Mouse (Mus musculus) forelimb bud, embryonic 11.5 days (tissue): ENCODE measurements around the gene Rpa2.
"Not testable (repeated sequence)": the region's sequence is repeated elsewhere in the genome, so short reads cannot be mapped to it uniquely, and the experiment has no call there.

Source experiments
- DNase-seq: peaks from one replicate; pipeline ENCODE4 v3.0.0-alpha.2; 2012; ENCODE audit warnings: low read depth, low spot score

Rpa2 gene

DNA sequence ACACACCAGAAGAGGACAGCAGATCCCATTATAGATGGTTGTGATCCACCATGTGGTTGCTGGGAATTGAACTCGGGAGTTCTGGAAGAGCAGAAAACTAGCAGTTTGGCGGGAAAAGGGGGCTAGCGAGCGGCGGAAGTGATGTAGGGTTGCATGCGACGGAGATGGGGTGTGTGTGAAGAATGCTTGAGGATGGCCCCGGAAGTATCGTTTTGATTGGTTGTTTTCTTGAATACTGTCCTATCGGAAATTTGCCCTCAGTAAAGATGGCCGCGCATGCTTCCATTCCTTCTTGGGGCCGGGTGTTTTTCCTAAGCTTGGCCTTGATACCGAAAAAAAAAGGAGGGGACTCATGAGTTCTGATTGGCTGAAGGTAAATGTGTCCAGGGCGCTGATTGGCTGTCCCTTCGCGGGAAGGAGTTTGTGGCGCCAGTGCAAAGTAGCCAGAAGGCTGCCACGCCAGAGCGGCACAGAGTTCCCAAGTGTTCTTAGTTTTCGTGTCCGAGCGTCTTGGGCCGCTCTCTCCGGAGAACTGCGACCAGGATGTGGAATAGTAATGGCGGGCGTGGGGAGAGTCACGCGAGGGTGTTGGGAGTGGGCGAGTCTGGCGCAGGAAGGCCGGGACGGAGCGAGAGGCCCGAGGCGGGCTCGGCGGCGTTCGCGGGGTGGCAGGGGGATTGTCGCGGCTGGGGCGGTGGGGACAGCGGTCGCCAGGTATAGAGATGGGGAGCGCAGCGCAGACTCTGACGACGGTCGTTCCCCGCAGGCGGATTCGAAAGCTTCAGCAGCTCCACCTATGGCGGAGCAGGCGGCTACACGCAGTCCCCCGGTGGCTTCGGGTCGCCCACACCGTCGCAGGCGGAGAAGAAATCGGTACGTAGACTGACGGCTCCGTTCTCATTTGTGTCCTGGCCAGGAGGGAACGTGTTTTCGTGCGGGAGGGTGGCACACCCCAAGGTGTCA lies at the start of gene Rpa2:
Gene Rpa2, plus strand, starts transcription at position 419 of the 963 bp plus-strand sequence.
- DNase-seq, result peak; percentile 100

DNA sequence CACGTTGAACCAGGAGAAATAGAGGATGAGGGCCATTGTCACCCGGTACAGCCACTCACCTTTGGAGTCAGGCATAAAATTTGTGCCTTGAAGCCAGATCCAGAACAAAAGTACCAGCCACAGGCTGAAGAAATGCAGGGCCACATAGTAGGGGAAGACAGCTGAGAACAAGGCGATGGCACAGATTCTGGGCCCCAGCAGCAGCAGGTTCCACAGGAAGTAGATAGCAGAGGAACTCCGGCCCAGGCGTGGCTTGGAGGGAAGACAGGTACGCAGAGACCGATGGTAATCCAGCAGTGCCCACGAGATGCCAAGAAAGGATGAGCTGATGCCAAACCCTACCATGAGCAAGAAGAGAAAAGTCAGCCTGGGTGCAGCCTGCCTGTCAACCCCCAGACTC lies 39.9 kb upstream of the Rpa2 start:
- no peak for DNase-seq

DNA sequence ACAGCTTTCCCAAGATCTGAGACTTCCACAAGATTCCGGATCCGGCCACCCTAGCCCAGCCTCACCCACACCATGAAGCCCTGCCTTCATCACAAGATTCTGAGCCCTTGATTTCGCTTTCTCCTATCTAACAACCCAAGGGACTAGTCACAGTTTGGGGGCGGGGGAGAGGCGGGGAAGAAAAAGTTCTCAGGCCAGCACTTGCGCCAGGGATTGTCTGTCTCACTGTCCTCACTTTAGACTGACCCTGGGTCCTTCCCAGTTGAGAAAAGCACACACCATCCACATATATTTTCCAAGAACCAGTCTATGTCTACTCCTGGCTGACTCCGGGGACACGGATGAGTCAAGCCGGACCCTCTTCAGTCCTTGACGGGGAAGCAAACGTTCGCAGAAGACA lies 36.5 kb upstream of the Rpa2 start:
- DNase-seq, result no peak

DNA sequence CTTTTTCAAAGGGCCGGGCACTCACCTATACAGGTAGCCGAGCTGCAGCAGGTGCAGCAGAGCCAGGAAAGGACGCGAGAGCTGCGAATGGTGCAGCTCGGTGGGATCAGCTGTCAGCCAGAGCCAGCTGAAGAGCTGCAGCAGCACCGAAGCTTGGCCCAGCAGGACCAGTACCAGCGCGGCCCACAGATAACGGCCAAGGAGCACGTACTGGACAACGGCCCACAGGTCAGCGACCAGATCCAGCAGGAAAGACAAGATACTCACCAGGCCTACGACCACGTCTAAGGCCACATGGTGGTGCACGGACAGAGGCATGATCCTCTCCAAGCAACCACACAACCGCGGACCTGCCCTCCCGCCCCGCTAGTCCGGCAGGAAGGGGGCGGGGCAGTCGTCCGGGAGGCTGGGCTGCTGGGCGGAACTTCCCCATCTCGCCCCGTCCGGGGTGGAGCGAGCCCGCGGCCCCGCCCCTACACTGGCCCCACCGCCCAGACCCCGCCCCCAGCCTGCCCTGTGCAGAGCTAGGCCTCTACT lies 35.9 kb upstream of the Rpa2 start, which contains the start of gene Xkr8:
Gene Xkr8, minus strand, starts transcription at position 399 of the 537 bp plus-strand sequence.
- peak; percentile 73 for DNase-seq

DNA sequence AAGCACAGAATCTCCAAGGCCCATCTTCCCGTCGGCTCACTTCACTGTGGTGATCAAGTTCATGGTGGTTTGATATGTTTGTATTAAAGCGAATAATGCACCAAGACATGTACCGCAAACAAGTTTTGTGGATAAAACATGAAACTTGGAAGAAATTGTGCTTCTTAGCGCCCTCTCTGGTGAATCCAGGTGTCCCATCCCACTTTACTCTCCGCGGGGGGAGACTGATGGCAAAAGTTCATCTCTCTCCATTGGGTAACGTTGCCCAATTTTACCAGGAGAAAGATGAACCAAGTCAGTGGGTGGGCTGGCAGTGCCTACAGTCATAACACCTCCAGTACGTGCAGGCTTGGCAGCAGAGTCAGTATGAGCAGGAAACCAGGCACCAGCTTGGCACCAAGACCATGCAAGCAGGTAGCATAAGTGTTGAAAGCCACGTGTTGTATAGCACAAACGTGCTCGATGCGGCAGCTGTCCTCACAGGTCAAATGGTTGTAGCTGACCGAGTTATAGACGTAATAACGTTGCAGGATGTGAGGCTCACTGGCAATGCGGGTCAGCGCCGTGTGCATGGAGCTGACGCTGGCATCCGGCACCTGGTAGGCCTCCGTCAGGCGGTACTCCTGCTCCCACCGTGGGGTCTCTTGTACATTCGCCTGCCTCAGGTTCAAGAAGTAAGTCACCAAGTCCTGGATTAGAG lies 34.9 kb upstream of the Rpa2 start:
- DNase-seq, result no peak

DNA sequence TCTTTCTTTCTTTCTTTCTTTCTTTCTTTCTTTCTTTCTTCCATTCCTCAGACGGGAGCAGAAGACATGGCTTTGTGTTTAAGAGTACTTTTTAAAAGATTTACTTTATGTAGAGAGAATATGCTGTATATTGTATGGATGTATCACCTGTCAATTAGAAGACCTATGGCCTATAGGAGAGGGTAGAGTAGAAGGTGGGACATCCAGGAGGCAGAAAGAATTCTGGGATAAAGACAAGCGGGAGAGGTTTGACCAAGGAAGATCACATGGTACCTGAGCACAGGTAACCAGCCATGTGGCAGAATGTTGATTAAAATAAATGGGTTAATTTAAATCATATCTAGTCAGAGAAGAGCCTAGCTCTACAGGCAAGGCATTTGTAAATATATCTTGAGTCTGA lies 33.4 kb upstream of the Rpa2 start:
- no peak for DNase-seq

DNA sequence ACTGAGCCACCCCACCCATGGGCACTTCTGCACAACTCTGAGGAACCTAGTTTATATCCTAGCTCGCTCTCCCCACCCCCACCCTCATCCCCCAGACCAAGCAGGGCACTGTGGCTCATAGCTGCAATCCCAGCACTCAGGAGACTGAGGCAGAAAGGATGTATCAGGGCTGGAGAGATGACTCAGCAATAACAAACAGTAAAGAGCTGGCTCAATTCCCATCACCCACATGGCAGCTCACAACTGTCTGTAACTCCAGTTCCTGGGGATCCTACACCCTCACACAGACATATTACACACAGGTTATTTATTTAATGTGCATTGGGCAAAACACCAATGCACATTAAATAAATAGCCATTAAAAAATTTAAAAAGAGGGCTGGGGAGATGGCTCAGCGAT lies 32.7 kb upstream of the Rpa2 start:
- no peak for DNase-seq

DNA sequence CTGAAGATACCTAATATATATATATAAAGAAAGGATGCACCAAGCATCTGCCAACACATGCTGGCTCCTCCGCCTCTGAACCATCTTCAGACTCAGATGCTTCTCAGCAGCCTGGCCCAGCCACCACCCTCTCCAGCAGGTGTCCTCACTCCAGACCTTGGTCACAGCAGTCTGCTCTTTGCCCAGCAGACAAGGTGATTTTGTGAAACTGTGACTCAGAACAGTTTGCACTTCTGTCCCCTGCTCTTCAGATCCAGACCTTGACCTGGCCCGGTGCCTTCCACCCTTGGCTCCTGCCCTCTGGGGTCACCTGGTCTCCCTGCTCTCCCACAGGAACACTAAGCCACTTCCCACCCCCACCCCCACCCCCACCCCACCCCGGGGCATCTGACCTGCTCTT lies 32.2 kb upstream of the Rpa2 start:
- no peak for DNase-seq

DNA sequence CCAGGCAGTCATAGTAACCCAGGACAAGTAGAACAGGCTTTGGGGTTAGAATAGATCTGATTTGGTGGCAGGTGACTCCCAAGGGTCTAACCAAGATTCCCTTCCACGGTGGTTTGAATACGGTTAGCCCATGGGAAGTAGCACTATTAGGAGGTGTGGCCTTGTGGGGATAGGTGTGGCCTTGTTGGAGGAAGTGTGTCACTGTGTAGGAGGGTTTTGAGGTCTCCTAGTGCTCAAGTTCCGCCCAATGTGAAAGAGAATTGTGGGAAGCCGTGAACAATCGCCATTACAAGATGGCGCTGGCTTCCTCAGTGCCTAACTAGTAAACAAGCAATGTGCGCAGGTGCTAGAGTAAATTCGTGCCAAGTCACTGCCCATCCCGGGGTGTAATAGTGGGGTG lies 31.0 kb upstream of the Rpa2 start:
- not testable (repeated sequence) for DNase-seq

DNA sequence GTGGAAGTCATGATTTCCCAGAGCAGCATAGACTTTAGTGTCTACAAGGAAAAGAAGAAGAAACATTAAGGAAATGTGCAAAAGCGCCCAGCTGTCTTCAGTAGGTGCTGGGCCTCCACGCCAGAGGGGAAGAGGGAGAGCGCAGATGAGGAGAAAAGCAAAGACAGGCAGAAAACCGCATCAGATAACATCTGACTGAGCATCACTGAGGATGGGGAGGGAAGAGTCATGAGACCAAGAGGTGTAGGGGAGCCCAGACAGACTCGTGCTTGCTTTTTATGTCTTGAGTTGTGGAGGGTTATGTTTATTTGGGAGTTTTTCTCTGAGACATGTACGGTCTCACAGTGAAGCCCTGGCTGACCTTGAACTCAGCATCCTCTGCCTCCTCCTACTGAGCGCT lies 26.6 kb upstream of the Rpa2 start:
- no peak for DNase-seq

DNA sequence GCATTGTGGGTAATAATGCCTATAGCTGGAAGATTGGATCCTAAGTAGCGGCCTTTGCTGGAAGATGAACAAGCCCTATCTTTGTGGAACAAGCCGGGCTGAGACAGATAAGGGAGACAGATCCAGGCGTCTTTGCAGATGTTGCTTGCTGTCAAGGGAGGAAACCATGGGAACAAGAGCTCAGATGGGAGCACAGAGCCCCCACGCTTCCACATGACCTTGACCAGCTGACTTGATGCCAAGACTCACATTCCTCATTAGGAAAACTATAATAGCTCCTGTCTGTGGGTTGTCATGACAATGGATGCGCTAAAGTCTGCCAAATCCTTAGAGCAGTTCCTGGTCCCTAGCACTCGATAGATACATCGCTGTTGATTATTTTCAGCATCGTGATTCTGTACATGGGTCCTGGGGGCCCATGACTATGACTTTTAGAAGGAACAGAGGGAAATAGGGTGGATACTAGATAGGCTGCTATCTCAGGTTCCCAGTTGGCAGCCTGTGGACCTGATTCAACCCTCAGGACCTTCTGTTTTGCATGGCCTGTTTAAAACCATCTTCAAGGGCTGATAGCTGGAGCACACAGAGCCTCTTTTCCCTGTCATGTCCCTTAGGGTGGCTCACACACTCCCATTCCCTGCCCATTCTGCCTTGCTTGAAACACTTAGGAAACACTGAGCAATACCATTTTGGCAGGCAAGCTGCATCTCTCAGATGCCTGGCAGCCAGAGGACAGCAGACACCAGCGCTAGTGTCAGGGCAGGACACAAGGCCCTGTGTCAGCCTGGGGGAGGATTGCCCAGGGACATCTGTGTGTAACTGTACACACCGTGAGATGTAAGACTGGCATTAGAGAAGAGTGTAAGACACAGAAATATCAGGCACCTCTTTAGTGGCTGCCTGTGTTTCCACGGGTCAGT lies 23.9 kb upstream of the Rpa2 start:
- no peak for DNase-seq

DNA sequence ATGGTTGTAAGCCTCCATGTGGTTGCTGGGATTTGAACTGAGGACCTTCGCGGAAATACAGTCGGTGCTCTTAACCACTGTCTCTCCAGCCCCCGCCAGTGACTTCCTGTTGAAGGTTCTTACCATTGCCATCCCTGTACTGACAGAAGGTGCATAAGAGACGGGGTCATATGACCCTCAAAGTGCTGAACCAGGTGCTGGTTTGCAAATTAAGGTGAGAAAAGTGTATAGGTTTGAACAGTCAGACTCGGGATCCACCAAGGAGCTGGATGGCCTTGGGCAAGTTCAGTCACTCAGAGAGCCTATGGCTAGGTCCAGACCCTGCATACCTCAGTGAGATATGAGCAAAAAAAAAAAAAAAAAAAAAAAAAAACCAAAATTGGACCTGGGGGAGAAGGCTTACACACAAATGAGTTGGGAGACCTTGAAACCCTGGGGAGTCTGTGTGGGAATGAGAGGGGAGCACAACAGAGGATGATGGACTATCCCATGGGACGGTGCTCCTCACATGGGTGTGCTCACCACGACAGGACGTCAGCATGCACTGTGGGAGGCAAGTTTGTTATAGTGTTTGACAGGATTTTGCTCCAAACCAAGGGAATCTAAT lies 21.1 kb upstream of the Rpa2 start:
- no peak for DNase-seq

DNA sequence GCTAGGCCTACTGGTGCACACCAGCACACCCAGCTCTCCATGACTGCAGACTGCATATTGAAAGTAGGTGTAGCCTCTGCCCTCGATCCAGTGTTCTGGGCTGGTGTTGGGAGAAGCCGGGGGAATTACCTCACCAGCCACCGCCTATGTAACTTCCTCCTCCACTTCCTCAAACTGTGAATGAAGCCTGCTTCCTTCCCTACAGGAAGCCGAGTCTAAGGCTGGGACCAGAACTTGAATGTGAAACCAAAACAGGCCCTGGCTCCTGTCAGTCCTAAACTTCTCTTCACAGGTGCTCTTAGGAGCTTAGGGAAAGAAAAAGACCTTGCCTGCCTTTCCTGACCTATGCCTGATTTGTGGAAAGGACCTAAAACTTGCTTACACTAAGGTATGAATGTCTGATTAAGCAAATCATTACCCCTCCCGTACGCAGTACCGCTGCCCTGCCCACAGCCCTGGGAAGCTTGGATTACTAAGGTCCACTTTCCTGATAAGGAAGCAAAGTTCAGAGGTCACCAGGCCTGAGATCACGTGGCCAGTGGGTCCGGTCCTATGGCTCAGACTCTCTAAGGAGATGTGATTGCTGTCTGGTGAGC lies 20.4 kb upstream of the Rpa2 start:
- no peak for DNase-seq

DNA sequence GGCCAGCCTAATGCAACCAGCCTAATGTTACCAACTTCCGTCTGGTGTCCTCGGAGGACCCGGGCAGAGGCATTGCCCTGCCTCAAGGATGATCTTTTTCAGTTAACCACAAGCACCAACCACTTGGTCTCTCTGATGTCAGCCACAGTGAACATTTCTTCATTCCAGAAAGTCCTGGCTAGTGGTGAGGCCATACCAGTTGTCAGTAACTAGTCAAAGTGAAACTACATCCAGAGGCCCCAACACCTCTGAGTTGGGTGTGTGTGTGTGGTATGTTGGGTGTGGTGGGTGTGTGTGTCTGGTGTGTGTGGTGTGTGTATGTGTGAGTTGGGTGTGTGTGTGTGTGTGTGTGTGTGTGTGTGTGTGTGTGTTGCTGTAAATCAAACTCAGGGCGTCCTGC lies 19.4 kb upstream of the Rpa2 start:
- DNase-seq, result no peak

DNA sequence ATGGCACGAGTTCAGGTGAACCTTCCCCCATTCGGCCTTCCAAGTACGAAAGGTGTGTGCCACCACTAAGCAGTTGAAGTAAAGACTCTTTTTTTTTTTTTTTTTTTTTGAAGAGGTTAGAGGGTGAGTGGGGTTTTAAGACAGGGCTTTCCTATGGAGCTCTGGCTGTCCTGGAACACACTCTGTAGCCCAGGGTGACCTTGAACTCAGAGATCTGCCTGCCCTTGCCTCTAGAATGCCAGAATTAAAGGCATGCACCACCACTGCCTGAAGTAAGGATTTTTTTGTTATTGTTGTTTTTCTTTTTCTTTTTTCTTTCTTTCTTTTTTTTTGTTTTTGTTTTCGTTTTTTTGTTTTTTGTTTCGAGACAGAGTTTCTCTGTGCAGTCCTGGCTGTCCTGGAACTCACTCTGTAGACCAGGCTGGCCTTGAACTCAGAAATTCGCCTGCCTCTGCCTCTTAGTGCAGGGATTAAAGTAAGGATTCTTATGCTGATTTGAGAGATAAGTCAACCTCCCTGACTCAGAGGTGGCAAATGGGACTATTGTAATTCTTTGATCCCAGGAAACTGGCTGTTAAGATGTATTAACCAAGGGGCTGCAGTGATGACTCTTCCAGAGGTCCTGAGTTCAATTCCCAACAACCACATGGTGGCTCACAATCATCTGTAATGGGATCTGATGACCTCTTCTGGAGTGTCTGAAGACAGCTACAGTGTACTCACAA lies 18.7 kb upstream of the Rpa2 start:
- no peak for DNase-seq

DNA sequence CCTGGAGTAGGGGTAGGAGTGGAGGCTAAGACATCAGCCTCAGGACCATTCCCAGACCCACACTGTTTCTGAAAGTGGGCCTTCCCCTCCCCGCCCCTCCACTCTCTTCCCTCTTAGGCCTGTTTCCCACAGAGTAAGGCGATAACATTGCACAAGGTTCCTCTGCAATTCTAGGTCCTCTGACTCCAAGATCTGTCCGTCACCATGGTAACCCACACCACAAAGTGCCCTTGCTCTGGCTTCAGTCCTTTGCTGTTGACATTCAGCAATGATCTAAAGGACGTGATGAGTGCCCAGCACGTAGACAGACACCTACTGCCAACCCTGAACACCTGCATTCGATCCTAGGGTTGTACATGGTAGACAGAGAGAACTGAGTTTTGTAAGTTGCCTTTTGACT lies 15.1 kb upstream of the Rpa2 start:
- no peak for DNase-seq

DNA sequence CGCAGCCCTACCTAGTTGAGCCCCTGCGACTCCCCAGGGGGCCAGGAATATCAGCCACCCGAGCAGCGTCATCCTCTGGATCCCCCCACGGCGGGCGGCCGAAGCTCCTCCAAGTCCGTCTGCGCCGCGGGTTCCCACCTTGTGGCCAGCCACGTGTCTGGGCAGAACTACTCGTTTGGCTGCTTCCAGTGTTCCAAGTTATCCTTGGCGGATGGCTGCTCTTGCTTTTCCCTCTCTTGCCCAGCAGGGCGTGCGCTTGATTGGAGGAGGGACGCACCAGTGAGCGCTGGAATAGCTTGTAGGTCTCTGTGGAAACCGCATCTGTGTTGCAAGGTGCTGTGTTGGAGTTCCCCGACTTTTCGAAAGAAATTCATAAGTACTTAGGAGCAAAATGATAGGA lies 11.2 kb upstream of the Rpa2 start, which contains the start of gene Smpdl3b:
Gene Smpdl3b, minus strand, starts transcription at position 279 of the 400 bp plus-strand sequence.
- peak; percentile 86 for DNase-seq

DNA sequence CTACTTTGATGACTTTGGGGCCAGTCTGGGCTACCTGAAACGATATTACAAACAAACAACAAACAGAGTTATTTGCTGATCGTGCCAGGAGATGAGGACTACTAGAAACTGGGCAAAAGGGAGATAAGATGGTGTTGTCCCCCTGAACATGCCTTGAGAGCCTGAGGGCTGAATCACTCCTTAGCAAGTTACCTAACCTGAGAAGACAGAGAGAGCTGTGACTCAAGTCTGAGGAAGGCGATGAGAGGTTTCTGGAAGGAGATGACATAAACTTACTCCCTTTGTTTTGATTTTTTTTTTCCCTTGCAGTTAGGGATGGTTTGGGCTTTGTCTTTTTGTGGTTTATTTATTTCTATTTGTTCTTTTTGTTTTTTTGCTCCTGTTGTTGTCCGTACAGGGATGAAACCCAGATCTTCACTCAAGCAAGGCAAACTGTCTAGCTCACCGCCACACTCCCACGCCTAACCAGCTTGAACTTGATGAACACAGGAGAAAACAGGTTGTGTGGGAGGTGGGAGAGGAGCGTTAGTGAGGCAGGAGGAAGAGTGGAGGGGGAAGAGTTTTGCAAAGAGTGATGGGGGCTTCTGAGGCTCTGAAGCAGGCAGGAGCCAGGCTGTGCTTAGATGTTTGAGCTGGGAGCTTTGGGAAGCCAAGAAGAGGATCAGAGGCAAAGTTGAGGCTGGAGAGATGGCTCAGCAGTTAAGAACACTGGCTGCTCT lies 10.3 kb upstream of the Rpa2 start:
- DNase-seq, result no peak

DNA sequence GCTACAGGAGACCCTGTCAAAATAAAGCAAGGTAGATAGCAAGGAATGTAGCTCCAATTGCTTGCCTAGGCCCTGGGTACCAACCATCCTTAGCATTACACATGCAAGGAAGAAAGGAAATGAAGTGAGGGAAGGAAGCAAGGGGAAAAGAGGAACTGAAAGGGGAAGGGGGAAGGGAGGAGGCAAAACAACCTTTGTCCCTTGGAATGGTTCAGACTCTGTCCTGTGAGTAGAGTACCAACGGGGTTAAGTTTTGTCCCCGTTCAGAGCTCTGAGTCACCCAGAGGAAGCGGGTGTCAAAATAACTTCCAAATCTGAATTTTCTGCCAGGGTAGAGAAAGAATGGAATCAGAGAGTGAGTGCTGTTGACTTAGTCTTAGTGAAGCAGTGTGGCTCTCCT lies 7.8 kb upstream of the Rpa2 start:
- DNase-seq, result no peak
